Mouse (Mus musculus) myocyte (in vitro differentiated cells): ENCODE measurements around the gene Htra3. TPM values are rescaled to one million over a fixed set of nuclear protein-coding genes. Genes with fewer than 3 reads are reported as not detected.

Source experiments
- H3K27me3 ChIP-seq: one replicate; pipeline ENCODE4 v1.6.1; 2011; ENCODE audit not compliant: control insufficient read depth, insufficient read depth, insufficient read length
- H3K36me3 ChIP-seq: one replicate; pipeline ENCODE4 v1.6.1; 2011; ENCODE audit not compliant: control insufficient read depth, insufficient read depth
- H3K4me2 ChIP-seq: one replicate; pipeline ENCODE4 v1.6.1; 2011; ENCODE audit warnings: low read depth, control low read depth
- H3K4me3 ChIP-seq: one replicate; pipeline ENCODE4 v1.5.1; 2011; ENCODE audit warnings: mild to moderate bottlenecking, control low read depth, moderate library complexity
- H3K79me2 ChIP-seq: one replicate; pipeline ENCODE4 v1.6.1; 2011; ENCODE audit not compliant: control insufficient read depth, insufficient read depth
- H3ac ChIP-seq: one replicate; pipeline ENCODE4 v1.6.1; 2011; ENCODE audit not compliant: control insufficient read depth, insufficient read length
- CEBPB ChIP-seq: IDR thresholded peaks from 2 replicates; pipeline ENCODE4 v1.6.1; 2011; ENCODE audit warnings: mild to moderate bottlenecking, moderate library complexity; ENCODE audit not compliant: poor library complexity, insufficient read depth, severe bottlenecking
- E2F4 ChIP-seq: IDR thresholded peaks from one replicate; pipeline ENCODE4 v1.6.1; 2011; ENCODE audit warnings: mild to moderate bottlenecking, control low read depth, moderate library complexity; ENCODE audit not compliant: insufficient read depth
- MAX ChIP-seq: IDR thresholded peaks from one replicate; pipeline ENCODE4 v1.6.1; 2011; ENCODE audit warnings: low read depth, mild to moderate bottlenecking, control low read depth
- MYOD1 ChIP-seq, 3 experiments: IDR thresholded peaks; one replicate each; pipeline ENCODE4 v1.6.1; 2011; ENCODE audit warnings: control low read depth in 2 of 3, low read depth in 2 of 3, mild to moderate bottlenecking in 2 of 3, moderate library complexity in 1 of 3; ENCODE audit not compliant: insufficient read length in 2 of 3, control insufficient read depth in 1 of 3
- MYOG ChIP-seq, 3 experiments: IDR thresholded peaks; one replicate each; pipeline ENCODE4 v1.6.1; 2011; ENCODE audit warnings: control low read depth in 2 of 3, low read depth in 2 of 3, mild to moderate bottlenecking in 2 of 3; ENCODE audit not compliant: insufficient read length in 2 of 3, control insufficient read depth in 1 of 3, insufficient read depth in 1 of 3
- POLR2A ChIP-seq: IDR thresholded peaks from one replicate; pipeline ENCODE4 v1.6.1; 2011; ENCODE audit warnings: low read depth, mild to moderate bottlenecking, control low read depth, moderate library complexity; ENCODE audit not compliant: insufficient read length
- POLR2AphosphoS2 ChIP-seq: IDR thresholded peaks from one replicate; pipeline ENCODE4 v1.6.1; 2011; ENCODE audit warnings: low read depth, control low read depth; ENCODE audit not compliant: insufficient read length
- REST ChIP-seq: IDR thresholded peaks from one replicate; pipeline ENCODE4 v1.6.1; 2011; ENCODE audit warnings: mild to moderate bottlenecking, control low read depth, moderate library complexity; ENCODE audit not compliant: insufficient read depth, insufficient read length
- SRF ChIP-seq: IDR thresholded peaks from one replicate; pipeline ENCODE4 v1.6.1; 2011; ENCODE audit warnings: low read depth; ENCODE audit not compliant: control insufficient read depth, insufficient read length
- TCF12 ChIP-seq: IDR thresholded peaks from one replicate; pipeline ENCODE4 v1.6.1; 2011; ENCODE audit warnings: mild to moderate bottlenecking, control low read depth; ENCODE audit not compliant: poor library complexity, insufficient read depth, severe bottlenecking
- TCF3 ChIP-seq: IDR thresholded peaks from one replicate; pipeline ENCODE4 v1.6.1; 2011; ENCODE audit warnings: low read depth, control low read depth; ENCODE audit not compliant: insufficient read length
- USF1 ChIP-seq: IDR thresholded peaks from one replicate; pipeline ENCODE4 v1.6.1; 2011; ENCODE audit warnings: low read depth, mild to moderate bottlenecking, control low read depth, moderate library complexity
- polyA plus RNA-seq: library from polyadenylated mRNA; unstranded; fragments of >200 nt; fragmentation: generic; extraction: Trizol; gene quantifications from one replicate; pipeline ENCODE4 v1.2.1, GENCODE M21; 2012; ENCODE audit warnings: missing spikeins

The Htra3 gene
- polyA plus RNA-seq, 1 experiment: 5.9 TPM

- Histone ChIP-seq H3K4me2 (no peak overlapping the region), H3K4me3 (no peak overlapping the region), H3K36me3 (no peaks in the 10 kb centered on the region), H3K79me2 (no peaks in the 10 kb centered on the region), H3K27me3 (no peaks in the 10 kb centered on the region), H3ac (no peak overlapping the region)
- TF ChIP-seq POLR2A (no peak), MAX (no peak), MYOD1 (IDR thresholded peaks at IDR 0.05; ENCODE audit: control insufficient read depth in 1 of 3, insufficient read length in 2 of 3, low read depth in 2 of 3) (peak in 1 of 3 experiments; percentile 57), MYOG (IDR thresholded peaks at IDR 0.05; ENCODE audit: control insufficient read depth in 1 of 3, insufficient read depth in 1 of 3, insufficient read length in 2 of 3, low read depth in 2 of 3) (peak in 2 of 3 experiments; percentile 32 to 65)
Observed at GRCm38 (mm10) chr5:35689374-35689773, 9.8 kb upstream of the Htra3 start.

- H3K36me3 ChIP-seq: no peaks in the 10 kb centered on the region
- H3K79me2 ChIP-seq: no peaks in the 10 kb centered on the region
- no peak overlapping the region for H3K4me3 ChIP-seq
- no peak overlapping the region for H3ac ChIP-seq
- H3K27me3 ChIP-seq: no peaks in the 10 kb centered on the region
- H3K4me2 ChIP-seq: no peak overlapping the region
- no peak for TF ChIP-seq USF1
- TF ChIP-seq TCF3: no peak
Observed at GRCm38 (mm10) chr5:35688851-35689250, 9.3 kb upstream of the Htra3 start.

- Histone ChIP-seq H3K4me2 (peak overlapping the region; percentile 24), H3ac (no peak overlapping the region)
Observed at GRCm38 (mm10) chr5:35687098-35687497, 7.5 kb upstream of the Htra3 start.

GRCm38 (mm10) chr5:35686336-35686735, 6.8 kb upstream of the Htra3 start:
- H3K4me2 ChIP-seq: no peak overlapping the region
- H3K79me2 ChIP-seq: no peaks in the 10 kb centered on the region
- no peak overlapping the region for H3ac ChIP-seq
- no peaks in the 10 kb centered on the region for H3K36me3 ChIP-seq
- TF ChIP-seq POLR2AphosphoS2 (no peak), TCF3 (no peak), MYOD1 (IDR thresholded peaks at IDR 0.05; ENCODE audit: control insufficient read depth in 1 of 3, insufficient read length in 2 of 3, low read depth in 2 of 3) (no peak), E2F4 (no peak), REST (no peak), MYOG (IDR thresholded peaks at IDR 0.05; ENCODE audit: control insufficient read depth in 1 of 3, insufficient read depth in 1 of 3, insufficient read length in 2 of 3, low read depth in 2 of 3) (no peak), USF1 (no peak), POLR2A (no peak), MAX (no peak), CEBPB (no peak), SRF (no peak), TCF12 (no peak)
- no peak overlapping the region for H3K4me3 ChIP-seq
- H3K27me3 ChIP-seq: no peaks in the 10 kb centered on the region

More at GRCm38 (mm10) chr5:35687098-35687497, 7.5 kb upstream of the Htra3 start:
- TF ChIP-seq MYOD1 (IDR thresholded peaks at IDR 0.05; ENCODE audit: control insufficient read depth in 1 of 3, insufficient read length in 2 of 3, low read depth in 2 of 3) (peak in 2 of 3 experiments; percentile 90 to 95), POLR2AphosphoS2 (no peak), TCF3 (peak; percentile 50), SRF (no peak), MAX (no peak), USF1 (no peak), E2F4 (no peak), MYOG (IDR thresholded peaks at IDR 0.05; ENCODE audit: control insufficient read depth in 1 of 3, insufficient read depth in 1 of 3, insufficient read length in 2 of 3, low read depth in 2 of 3) (peak; percentile 53 to 96 (median 92))
- no peaks in the 10 kb centered on the region for H3K27me3 ChIP-seq
- no peaks in the 10 kb centered on the region for H3K36me3 ChIP-seq
- no peaks in the 10 kb centered on the region for H3K79me2 ChIP-seq
- no peak overlapping the region for H3K4me3 ChIP-seq

GRCm38 (mm10) chr5:35685079-35685478, 5.5 kb upstream of the Htra3 start:
- Histone ChIP-seq H3K27me3 (no peaks in the 10 kb centered on the region), H3K79me2 (no peaks in the 10 kb centered on the region)
- TF ChIP-seq TCF3: no peak
- no peak for TF ChIP-seq POLR2AphosphoS2
- no peak for TF ChIP-seq MYOD1 (IDR thresholded peaks at IDR 0.05; ENCODE audit: control insufficient read depth in 1 of 3, insufficient read length in 2 of 3, low read depth in 2 of 3)
- no peak for TF ChIP-seq USF1
- TF ChIP-seq POLR2A: no peak
- TF ChIP-seq TCF12: no peak
- no peak for TF ChIP-seq E2F4
- TF ChIP-seq CEBPB: no peak
- TF ChIP-seq MAX: no peak
- TF ChIP-seq REST: no peak
- no peak for TF ChIP-seq SRF
- TF ChIP-seq MYOG (IDR thresholded peaks at IDR 0.05; ENCODE audit: control insufficient read depth in 1 of 3, insufficient read depth in 1 of 3, insufficient read length in 2 of 3, low read depth in 2 of 3): no peak

More at GRCm38 (mm10) chr5:35685079-35685478, 5.5 kb upstream of the Htra3 start:
- H3K4me2 ChIP-seq: no peak overlapping the region
- no peaks in the 10 kb centered on the region for H3K36me3 ChIP-seq
- H3ac ChIP-seq: no peak overlapping the region
- H3K4me3 ChIP-seq: no peak overlapping the region
